Comparison of ENCODE assay signal across 8 mouse cellular contexts in the genomic region with DNA sequence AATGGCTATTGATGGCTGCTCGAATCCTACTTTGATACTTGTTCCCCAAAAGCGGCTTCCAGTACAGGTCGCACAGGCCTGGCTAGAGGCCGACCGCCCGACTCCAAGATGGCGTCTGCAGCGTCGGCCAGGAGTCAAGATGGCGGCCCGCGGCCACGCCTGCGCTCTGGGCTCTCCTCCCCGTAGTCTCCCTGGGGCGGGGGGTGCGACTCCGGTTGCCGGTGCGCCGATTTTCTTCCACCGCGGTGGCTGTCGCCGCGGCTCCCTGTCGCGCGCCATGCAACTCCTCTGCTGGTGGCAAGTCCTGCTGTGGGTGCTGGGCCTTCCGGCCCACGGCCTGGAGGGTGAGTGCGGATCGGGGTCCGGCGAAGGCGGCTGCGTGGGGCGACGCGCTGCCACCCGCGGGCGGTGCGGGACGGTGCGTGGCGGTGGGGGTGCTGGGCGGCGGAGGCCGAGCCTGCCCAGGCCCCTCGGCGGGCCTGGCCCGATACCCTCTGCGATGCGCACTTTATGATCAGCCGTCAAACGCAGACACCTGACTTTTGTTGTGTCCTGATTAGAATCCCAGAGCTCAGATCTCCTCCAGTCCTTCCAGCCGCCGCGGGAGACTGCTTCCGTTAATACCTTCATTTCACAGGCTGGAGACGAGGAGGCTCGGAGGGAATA. TPM values are rescaled to one million over a fixed set of nuclear protein-coding genes. Genes with fewer than 3 reads are reported as not detected.
A peak's percentile ranks its signal among the peaks of the same experiment; 100 is the strongest.
DNase-seq lines count a peak whose midpoint lies in the region; ATAC-seq and TF ChIP-seq lines count a peak whose summit lies in the region.

Gene Txndc15 (plus strand): TSS at position 150 of the 666 bp plus-strand sequence.

- peak; percentile 83 for DNase-seq in 416B (ENCODE audit: low read depth)
- DNase-seq in heart, adult 8-10 months (ENCODE audit: low spot score) = peak; percentile 88
- DNase-seq in kidney, adult 8-10 months = peak; percentile 78 to 86
- peak; percentile 95 for DNase-seq in midbrain, embryonic 14.5 days
- peak; percentile 78 for DNase-seq in spleen, adult 12 weeks (ENCODE audit: low spot score)

- H3K27ac ChIP-seq in bone marrow, adult 2 months (ENCODE audit: control insufficient read depth, insufficient read depth, low read depth, low read length, poor library complexity) = peak within 1 kb of the TSS; percentile 75
- peak within 1 kb of the TSS; percentile 89 for H3K27ac ChIP-seq in embryonic facial prominence, embryonic 15.5 days (replicated peaks)
- H3K27ac ChIP-seq in limb, embryonic 12.5 days = peak within 1 kb of the TSS; percentile 92
- H3K27ac ChIP-seq in midbrain, embryonic 14.5 days (replicated peaks; ENCODE audit: low read depth, low read length) = peak within 1 kb of the TSS; percentile 97

- peak within 1 kb of the TSS; percentile 92 for H3K4me3 ChIP-seq in bone marrow, adult 2 months (replicated peaks; ENCODE audit: control insufficient read depth, low read depth, low read length)
- peak within 1 kb of the TSS; percentile 92 for H3K4me3 ChIP-seq in embryonic facial prominence, embryonic 15.5 days (replicated peaks)
- peak within 1 kb of the TSS; percentile 95 for H3K4me3 ChIP-seq in limb, embryonic 12.5 days (replicated peaks)
- peak within 1 kb of the TSS; percentile 91 for H3K4me3 ChIP-seq in midbrain, embryonic 14.5 days (replicated peaks; ENCODE audit: low read depth, low read length)

- peak within 1 kb of the TSS; percentile 94 for H3K9ac ChIP-seq in embryonic facial prominence, embryonic 15.5 days
- peak within 1 kb of the TSS; percentile 95 for H3K9ac ChIP-seq in limb, embryonic 12.5 days (replicated peaks)
- peak within 1 kb of the TSS; percentile 92 for H3K9ac ChIP-seq in midbrain, embryonic 14.5 days (replicated peaks; ENCODE audit: low read length)

- H3K36me3 ChIP-seq in embryonic facial prominence, embryonic 15.5 days = peaks cover 18% of the 10 kb centered on the region
- peaks cover 20% of the 10 kb centered on the region for H3K36me3 ChIP-seq in limb, embryonic 12.5 days
- H3K36me3 ChIP-seq in midbrain, embryonic 14.5 days (ENCODE audit: control insufficient read depth, insufficient read depth, low read length) = peaks cover 21% of the 10 kb centered on the region

- no peaks in the 10 kb centered on the region for H3K9me3 ChIP-seq in embryonic facial prominence, embryonic 15.5 days (replicated peaks)
- H3K9me3 ChIP-seq in limb, embryonic 12.5 days = no peaks in the 10 kb centered on the region
- no peaks in the 10 kb centered on the region for H3K9me3 ChIP-seq in midbrain, embryonic 14.5 days (ENCODE audit: control insufficient read depth, low read length)

- no peak for TF ChIP-seq CTCF in bone marrow, adult 2 months (IDR thresholded peaks at IDR 0.05; ENCODE audit: control insufficient read depth, insufficient read depth, low read length)

- peak; percentile 68; the same call in 1 of the 2 replicates for TF ChIP-seq POLR2A in bone marrow, adult 2 months (IDR thresholded peaks at IDR 0.05; ENCODE audit: borderline replicate concordance, control insufficient read depth, low read depth, low read length)

- H3K27me3 ChIP-seq in embryonic facial prominence, embryonic 15.5 days = no peaks in the 10 kb centered on the region
- H3K27me3 ChIP-seq in limb, embryonic 12.5 days = no peaks in the 10 kb centered on the region
- no peaks in the 10 kb centered on the region for H3K27me3 ChIP-seq in midbrain, embryonic 14.5 days (ENCODE audit: control insufficient read depth, insufficient read depth, low read length)

- ATAC-seq in embryonic facial prominence, embryonic 15.5 days (ENCODE audit: insufficient number of reproducible peaks, low FRiP score, low TSS enrichment, low read depth) = peak; percentile 91
- peak; percentile 88 for ATAC-seq in limb, embryonic 12.5 days (ENCODE audit: insufficient number of reproducible peaks, insufficient read depth, low FRiP score, low TSS enrichment, low read depth)
- ATAC-seq in midbrain, embryonic 14.5 days (ENCODE audit: low FRiP score, low TSS enrichment) = peak; percentile 93

- peak within 1 kb of the TSS; percentile 55 for H3K4me2 ChIP-seq in embryonic facial prominence, embryonic 15.5 days (replicated peaks)
- H3K4me2 ChIP-seq in limb, embryonic 12.5 days = peak within 1 kb of the TSS; percentile 53
- H3K4me2 ChIP-seq in midbrain, embryonic 14.5 days (ENCODE audit: low read length) = peak within 1 kb of the TSS; percentile 74

- no peaks in the 10 kb centered on the region; the same call in none of the 2 replicates for H3K4me1 ChIP-seq in bone marrow, adult 2 months (ENCODE audit: control insufficient read depth, insufficient read depth, low read length)
- H3K4me1 ChIP-seq in embryonic facial prominence, embryonic 15.5 days = peaks cover 8% of the 10 kb centered on the region; the same call in 1 of the 2 replicates
- peaks cover 20% of the 10 kb centered on the region for H3K4me1 ChIP-seq in limb, embryonic 12.5 days (replicated peaks)
- peaks cover 16% of the 10 kb centered on the region; the same call in 1 of the 2 replicates for H3K4me1 ChIP-seq in midbrain, embryonic 14.5 days (ENCODE audit: control insufficient read depth, insufficient read depth, low read length)

- WGBS in bone marrow, adult 2 months = under 1% methylated on average over 63 of the region's 63 CpGs
- under 1% methylated on average over 63 of the region's 63 CpGs for WGBS in embryonic facial prominence, embryonic 15.5 days
- under 1% methylated on average over 63 of the region's 63 CpGs for WGBS in limb, embryonic 12.5 days
- under 1% methylated on average over 63 of the region's 63 CpGs for WGBS in midbrain, embryonic 14.5 days

RNA-seq across cellular contexts. Expression of gene Txndc15, which starts in this region (rescaled TPM):
- 10.0 and 12.3 TPM in 2 replicates for polyA plus RNA-seq in bone marrow, adult 2 months (2011; ENCODE audit: insufficient read depth, insufficient read length, low replicate concordance, missing spikeins)
- 98.3 and 105 TPM in 2 replicates for polyA plus RNA-seq in embryonic facial prominence, embryonic 15.5 days (2015; fragmentation: Nextera tagmentation; extraction: Ambion mirVana)
- 10 to 100 TPM; 43.3 to 50.2 (median 45.4) TPM for total RNA-seq in heart, adult 8-10 months (2022)
- polyA plus RNA-seq in limb, embryonic 12.5 days (2016; fragmentation: Nextera tagmentation; extraction: Ambion mirVana) = 94.1 and 95.8 TPM in 2 replicates
- polyA plus RNA-seq in midbrain, embryonic 14.5 days (2014; fragmentation: Nextera tagmentation; extraction: Ambion mirVana) = 134 and 143 TPM in 2 replicates

Comparison
In these comparisons a context has a peak if more than half of its experiments do, and no peak if none do; other contexts are left out.
1. Peak in every context shown above with its lines: DNase-seq, ATAC-seq, H3K4me3 ChIP-seq and H3K27ac ChIP-seq.